Mouse (Mus musculus): ENCODE results near the gene Rapgef5. TPM values are rescaled to one million over a fixed set of nuclear protein-coding genes. Genes with fewer than 3 reads are reported as not detected.
A peak's percentile ranks its signal among the peaks of the same experiment; 100 is the strongest.

Gene Rapgef5
- total RNA-seq, 2 experiments from 2014 or later = 149 to 155 TPM

- intact Hi-C loops (cut with DNase I) = no loop called here
- peak; percentile 66 to 82 for DNase-seq (ENCODE audit: low spot score in 2 of 2)
These were observed 172.6 kb downstream of the Rapgef5 start for GRCm38 (mm10) chr12:117688655-117689548.

DNA sequence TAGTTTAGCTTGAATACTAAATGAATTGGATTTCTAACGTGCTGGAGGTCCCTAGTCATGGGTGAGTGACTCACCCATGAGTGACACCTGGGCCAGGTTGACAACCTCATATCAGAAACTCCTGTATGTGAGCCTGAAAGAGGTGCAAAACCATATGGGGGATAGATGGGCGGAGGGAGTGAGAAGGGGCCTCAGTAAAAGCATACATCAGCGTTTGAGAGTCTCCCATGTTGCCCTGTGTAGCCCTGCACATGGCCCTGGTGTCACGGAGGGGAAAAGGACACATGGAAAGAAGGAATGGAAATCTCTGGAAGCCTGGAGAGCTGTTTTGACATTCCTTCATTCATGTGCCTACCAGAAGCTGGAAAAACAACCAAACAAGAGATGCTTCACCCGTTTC is 175.1 kb downstream of the Rapgef5 start:
- intact Hi-C loops (cut with DNase I) = no loop called here
- DNase-seq (ENCODE audit: low spot score in 2 of 2) = no peak

DNA sequence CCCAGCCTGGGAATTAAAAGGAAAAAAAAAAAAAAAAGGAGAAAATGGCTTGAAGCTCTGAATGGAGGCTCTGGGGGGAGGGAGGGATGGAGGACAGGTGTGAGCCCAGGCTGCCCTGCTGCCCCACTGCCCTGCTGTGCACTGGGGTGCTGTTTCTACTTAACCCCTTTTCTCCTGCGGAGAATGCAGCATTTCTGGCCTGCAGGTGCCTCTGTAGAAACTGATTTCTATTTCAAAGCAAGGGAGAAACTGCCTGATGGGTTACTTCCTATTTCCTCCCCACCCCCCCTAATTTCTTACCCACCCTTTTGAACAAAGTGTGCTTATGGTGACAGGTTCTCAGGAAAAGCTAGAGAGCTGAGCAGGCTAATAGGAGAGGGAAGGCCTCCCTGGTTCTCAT is 176.5 kb downstream of the Rapgef5 start:
- no peak for DNase-seq (ENCODE audit: low spot score in 2 of 2)
- intact Hi-C loops (cut with DNase I) = no loop called here

- intact Hi-C loops (cut with DNase I) = no loop called here
- no peak for DNase-seq (ENCODE audit: low spot score in 2 of 2)
These were observed 183.8 kb downstream of the Rapgef5 start for GRCm38 (mm10) chr12:117699950-117700665.

DNA sequence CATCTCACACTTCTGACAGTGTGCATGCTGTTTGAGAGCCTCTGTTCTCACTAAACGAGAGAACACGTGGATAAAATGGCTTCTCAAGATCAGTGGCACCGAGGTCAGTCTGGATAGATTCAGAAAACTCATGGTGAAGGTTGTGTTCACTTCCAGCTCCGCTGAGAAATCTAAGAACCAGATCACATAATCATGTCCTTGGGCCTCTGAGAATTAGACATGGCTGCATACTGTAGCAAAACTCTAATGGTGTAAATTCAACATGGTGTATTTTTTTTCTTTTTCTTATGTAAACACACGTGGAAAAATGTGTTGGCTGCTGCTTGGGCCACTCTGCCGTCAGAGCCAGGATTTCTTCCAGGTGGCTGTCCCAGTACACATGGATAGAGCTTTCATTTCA is 184.6 kb downstream of the Rapgef5 start:
- DNase-seq (ENCODE audit: low spot score in 2 of 2) = no peak
- intact Hi-C loops (cut with DNase I) = no loop called here

- no peak for DNase-seq (ENCODE audit: low spot score in 2 of 2)
These were observed 186.0 kb downstream of the Rapgef5 start for GRCm38 (mm10) chr12:117702291-117702690.

GRCm38 (mm10) chr12:117702928-117703327 is 186.6 kb downstream of the Rapgef5 start:
- no peak for DNase-seq (ENCODE audit: low spot score in 2 of 2)
- intact Hi-C loops (cut with DNase I) = no loop called here

More at GRCm38 (mm10) chr12:117702291-117702690, 186.0 kb downstream of the Rapgef5 start:
- intact Hi-C loops (cut with DNase I) = no loop called here

- intact Hi-C loops (cut with DNase I) = no loop called here
- no peak for DNase-seq (ENCODE audit: low spot score in 2 of 2)
These were observed 187.1 kb downstream of the Rapgef5 start for GRCm38 (mm10) chr12:117703413-117703812.

GRCm38 (mm10) chr12:117705308-117705707 is 189.0 kb downstream of the Rapgef5 start:
- intact Hi-C loops (cut with DNase I) = no loop called here
- DNase-seq (ENCODE audit: low spot score in 2 of 2) = no peak

GRCm38 (mm10) chr12:117709280-117709679 is 193.0 kb downstream of the Rapgef5 start:
- intact Hi-C loops (cut with DNase I) = no loop called here
- no peak for DNase-seq (ENCODE audit: low spot score in 2 of 2)

DNA sequence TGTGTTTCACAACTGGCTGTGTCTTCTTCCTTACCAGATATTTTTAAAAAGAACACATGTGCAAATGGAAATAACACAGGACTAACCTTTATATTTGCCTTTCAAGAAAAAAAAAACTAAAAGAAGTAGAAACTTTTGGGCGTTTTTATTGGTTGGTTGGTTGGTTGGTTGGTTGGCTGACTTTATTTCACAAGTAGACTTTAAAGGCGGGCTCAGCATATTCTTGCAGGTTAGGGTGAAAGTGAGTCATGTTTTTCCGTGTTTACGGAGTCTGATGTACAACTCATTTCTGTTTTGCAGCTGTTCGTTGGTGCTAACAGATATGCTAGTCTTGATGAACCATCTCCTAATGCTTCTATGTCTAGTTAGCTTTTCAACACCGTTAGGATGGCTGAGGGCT is 196.2 kb downstream of the Rapgef5 start:
- intact Hi-C loops (cut with DNase I) = no loop called here
- no peak for DNase-seq (ENCODE audit: low spot score in 2 of 2)

DNA sequence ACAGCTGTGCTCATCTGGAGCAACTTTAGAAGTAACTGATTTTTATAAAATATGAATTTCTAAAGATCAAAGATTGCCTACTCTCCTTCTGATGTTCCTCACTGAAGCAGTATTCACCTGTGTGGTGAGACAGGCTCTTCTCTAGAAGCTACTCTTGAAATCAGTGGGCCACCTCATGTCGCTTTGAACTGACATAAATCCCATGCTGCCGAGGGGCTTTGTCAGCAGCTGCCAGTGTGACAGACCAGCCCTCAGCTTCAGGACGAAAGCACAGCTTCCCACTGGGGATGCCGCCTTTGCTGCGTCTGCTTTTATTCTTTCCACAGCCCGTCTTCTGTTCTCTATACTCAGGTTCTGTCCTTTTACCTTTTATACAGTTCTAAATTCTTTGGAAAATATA is 197.3 kb downstream of the Rapgef5 start:
- intact Hi-C loops (cut with DNase I) = no loop called here
- no peak for DNase-seq (ENCODE audit: low spot score in 2 of 2)

- intact Hi-C loops (cut with DNase I) = no loop called here
These were observed 204.8 kb downstream of the Rapgef5 start for GRCm38 (mm10) chr12:117720794-117721747.

DNA sequence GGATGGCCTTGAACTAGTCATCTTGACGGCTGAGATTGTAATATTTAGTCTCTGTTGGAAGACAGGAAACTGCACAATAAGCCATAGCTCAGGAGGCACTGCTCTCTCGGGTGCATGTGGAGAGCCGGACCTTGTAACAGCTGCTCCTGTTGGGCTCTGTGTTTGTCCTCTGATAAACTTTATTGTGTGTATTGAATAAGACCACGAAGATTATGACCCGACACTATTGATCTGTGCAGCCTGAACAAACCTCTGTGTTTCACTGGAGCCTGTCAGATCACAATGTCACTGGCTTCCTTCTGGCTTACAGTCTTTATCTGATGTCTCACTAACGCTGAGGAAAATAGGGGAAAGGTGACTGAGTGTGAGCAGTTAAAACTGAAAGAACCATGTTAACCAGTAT is 205.5 kb downstream of the Rapgef5 start:
- DNase-seq (ENCODE audit: low spot score in 2 of 2) = no peak

More at GRCm38 (mm10) chr12:117720794-117721747, 204.8 kb downstream of the Rapgef5 start:
- DNase-seq (ENCODE audit: low spot score in 2 of 2) = peak in 1 of 2 experiments; percentile 32

DNA sequence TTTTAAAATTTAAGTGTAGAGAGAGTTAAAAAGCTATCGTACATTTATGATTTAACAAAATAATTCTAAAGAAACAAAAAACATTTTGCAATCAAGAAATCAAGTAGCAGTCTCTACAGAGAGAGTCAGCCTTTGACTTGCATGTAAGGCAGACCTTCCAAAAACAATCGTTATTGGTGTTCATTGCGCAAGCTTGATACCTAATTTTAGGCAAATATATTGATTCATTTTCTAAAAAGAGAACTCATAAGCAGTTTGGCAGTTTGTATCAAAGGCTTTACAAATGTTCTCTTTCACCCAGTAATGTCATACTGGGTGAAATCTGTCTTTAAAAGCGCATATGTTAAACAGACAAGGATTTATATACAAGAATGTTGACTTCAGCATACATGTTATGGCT is 208.7 kb downstream of the Rapgef5 start:
- intact Hi-C loops (cut with DNase I) = no loop called here
- DNase-seq (ENCODE audit: low spot score in 2 of 2) = no peak

More for the DNA sequence above, 205.5 kb downstream of the Rapgef5 start:
- intact Hi-C loops (cut with DNase I) = no loop called here

- intact Hi-C loops (cut with DNase I) = no loop called here
- DNase-seq (ENCODE audit: low spot score in 2 of 2) = no peak
These were observed 211.3 kb downstream of the Rapgef5 start for GRCm38 (mm10) chr12:117727481-117728177.

- DNase-seq (ENCODE audit: low spot score in 2 of 2) = no peak
- intact Hi-C loops (cut with DNase I) = no loop called here
These were observed 211.9 kb downstream of the Rapgef5 start for GRCm38 (mm10) chr12:117728178-117728611.

- DNase-seq (ENCODE audit: low spot score in 2 of 2) = no peak
- intact Hi-C loops (cut with DNase I) = no loop called here
These were observed 217.3 kb downstream of the Rapgef5 start for GRCm38 (mm10) chr12:117733611-117734010.

DNA sequence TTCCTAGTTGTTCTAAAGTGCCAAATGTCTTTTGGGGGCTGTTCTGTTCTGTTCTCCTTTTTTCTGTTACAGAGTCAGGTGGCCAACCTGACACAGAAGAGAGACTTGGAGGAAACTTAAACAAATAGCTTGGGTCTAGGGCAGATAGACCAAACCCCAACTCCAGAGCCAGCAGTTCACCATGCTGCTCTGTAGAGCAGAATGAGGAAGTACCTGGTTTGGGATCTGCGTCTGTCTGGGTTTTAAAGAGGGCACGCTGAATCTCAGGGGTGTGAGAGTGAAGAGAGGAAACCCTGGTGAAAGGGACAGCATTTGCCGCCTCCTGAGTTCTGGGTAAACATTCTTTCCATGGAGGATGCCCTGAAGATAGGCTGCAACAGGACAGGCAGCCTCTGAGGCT is 219.9 kb downstream of the Rapgef5 start:
- intact Hi-C loops (cut with DNase I) = no loop called here
- no peak for DNase-seq (ENCODE audit: low spot score in 2 of 2)
